Mouse (Mus musculus) CH12.LX (cell line): ENCODE results near the gene Mfsd5. TPM values are rescaled to one million over a fixed set of nuclear protein-coding genes. Genes with fewer than 3 reads are reported as not detected.

Experiments
- DNase-seq: peaks from one replicate; pipeline ENCODE4 v3.0.0-alpha.2; 2013; ENCODE audit errors: extremely low read depth
- H3K27ac ChIP-seq: 2 replicates; pipeline ENCODE4 v1.5.1; 2012; ENCODE audit warnings: low read depth, mild to moderate bottlenecking, control low read depth, moderate library complexity; ENCODE audit not compliant: insufficient read depth
- H3K27me3 ChIP-seq: replicated peaks from 2 replicates; pipeline ENCODE3; 2012; ENCODE audit warnings: inconsistent platforms
- H3K36me3 ChIP-seq, 2 experiments: replicated peaks in 1 of 2; 2 replicates each; pipeline versions ENCODE3 to v1.6.1; 2012; ENCODE audit warnings: inconsistent platforms in 1 of 2, low read length in 1 of 2, mild to moderate bottlenecking in 1 of 2, mixed read lengths in 1 of 2, moderate library complexity in 1 of 2; ENCODE audit not compliant: control insufficient read depth in 1 of 2, insufficient read depth in 1 of 2
- H3K4me1 ChIP-seq, 2 experiments: 2 replicates each; pipeline ENCODE4 v1.6.1; 2012; ENCODE audit warnings: inconsistent platforms in 1 of 2, moderate library complexity in 1 of 2; ENCODE audit not compliant: insufficient read depth in 2 of 2, control insufficient read depth in 1 of 2
- H3K4me2 ChIP-seq: 2 replicates; pipeline ENCODE4 v1.6.1; 2012; ENCODE audit warnings: low read depth, mild to moderate bottlenecking, control low read depth; ENCODE audit not compliant: poor library complexity, insufficient read depth, severe bottlenecking
- H3K4me3 ChIP-seq, 3 experiments: fragments of 150-350 bp in 1 of 3; sonication (generic) in 1 of 3; replicated peaks in 1 of 3; 2 replicates each; pipeline versions ENCODE3 to v1.5.1; 2011 to 2012; ENCODE audit warnings: low read depth in 2 of 3, low read length in 2 of 3, mild to moderate bottlenecking in 2 of 3, moderate library complexity in 2 of 3, control low read depth in 1 of 3, improper control_type of control experiment in 1 of 3, inconsistent platforms in 1 of 3, mixed read lengths in 1 of 3; ENCODE audit not compliant: poor library complexity in 1 of 3
- H3K79me2 ChIP-seq: replicated peaks from 2 replicates; pipeline ENCODE4 v1.6.1; 2012; ENCODE audit warnings: mild to moderate bottlenecking, moderate library complexity; ENCODE audit not compliant: control insufficient read depth, poor library complexity, insufficient read depth, severe bottlenecking; ENCODE audit errors: extremely low read depth
- H3K9ac ChIP-seq: 2 replicates; pipeline ENCODE4 v1.6.1; 2012; ENCODE audit warnings: low read depth, mild to moderate bottlenecking, control low read depth, moderate library complexity; ENCODE audit not compliant: insufficient read depth
- H3K9me3 ChIP-seq: replicated peaks from 2 replicates; pipeline ENCODE3; 2012; ENCODE audit warnings: low read length, inconsistent platforms, mixed read lengths
- BHLHE40 ChIP-seq: IDR thresholded peaks from 2 replicates; pipeline ENCODE4 v1.6.1; 2011; ENCODE audit warnings: mild to moderate bottlenecking, low read depth, low read length, improper control_type of control experiment
- CTCF ChIP-seq, 2 experiments: IDR thresholded peaks in 1 of 2; conservative IDR thresholded peaks in 1 of 2; 2 replicates each; pipeline ENCODE4 v1.5.1; 2011 to 2012; ENCODE audit warnings: low read depth in 2 of 2, low read length in 2 of 2, improper control_type of control experiment in 1 of 2, inconsistent platforms in 1 of 2, mild to moderate bottlenecking in 1 of 2, moderate library complexity in 1 of 2
- E2F4 ChIP-seq: IDR thresholded peaks from 2 replicates; pipeline ENCODE4 v1.6.1; 2011; ENCODE audit warnings: low read depth, low read length, improper control_type of control experiment; ENCODE audit not compliant: insufficient replicate concordance
- ELF1 ChIP-seq: IDR thresholded peaks from 2 replicates; pipeline ENCODE4 v1.6.1; 2014; ENCODE audit warnings: low read depth, mild to moderate bottlenecking, inconsistent platforms, low read length, improper control_type of control experiment
- EP300 ChIP-seq: IDR thresholded peaks from 2 replicates; pipeline ENCODE4 v1.6.1; 2011; ENCODE audit warnings: low read length, improper control_type of control experiment
- GABPA ChIP-seq: IDR thresholded peaks from 2 replicates; pipeline ENCODE4 v1.6.1; 2012; ENCODE audit warnings: low read depth, low read length, improper control_type of control experiment, inconsistent platforms; ENCODE audit not compliant: insufficient replicate concordance
- JUN ChIP-seq: IDR thresholded peaks from 2 replicates; pipeline ENCODE4 v1.6.1; 2011; ENCODE audit warnings: low read depth, mild to moderate bottlenecking, low read length, improper control_type of control experiment, moderate library complexity; ENCODE audit not compliant: insufficient read depth
- JUND ChIP-seq: conservative IDR thresholded peaks from 2 replicates; pipeline ENCODE4 v1.6.1; 2011; ENCODE audit warnings: low read depth, low read length, improper control_type of control experiment
- MAFK ChIP-seq: IDR thresholded peaks from 2 replicates; pipeline ENCODE4 v1.6.1; 2011; ENCODE audit warnings: low read length, improper control_type of control experiment; ENCODE audit not compliant: insufficient replicate concordance
- MAX ChIP-seq: IDR thresholded peaks from 2 replicates; pipeline ENCODE4 v1.6.1; 2011; ENCODE audit warnings: low read length, improper control_type of control experiment
- NELFE ChIP-seq: IDR thresholded peaks from 2 replicates; pipeline ENCODE4 v1.6.1; 2011; ENCODE audit warnings: low read depth, low read length, improper control_type of control experiment
- NRF1 ChIP-seq: IDR thresholded peaks from 2 replicates; pipeline ENCODE4 v1.6.1; 2014; ENCODE audit warnings: low read depth, mild to moderate bottlenecking, inconsistent platforms, low read length, improper control_type of control experiment, moderate library complexity
- PAX5 ChIP-seq: IDR thresholded peaks from 2 replicates; pipeline ENCODE4 v1.6.1; 2012; ENCODE audit warnings: low read length, inconsistent platforms, mixed read lengths
- POLR2A ChIP-seq: IDR thresholded peaks from 2 replicates; pipeline ENCODE4 v1.6.1; 2011; ENCODE audit warnings: low read depth, mild to moderate bottlenecking, improper control_type of control experiment, low read length
- RAD21 ChIP-seq: IDR thresholded peaks from 2 replicates; pipeline ENCODE4 v1.6.1; 2011; ENCODE audit warnings: low read depth, mild to moderate bottlenecking, low read length, improper control_type of control experiment, moderate library complexity
- RCOR1 ChIP-seq: conservative IDR thresholded peaks from 2 replicates; pipeline ENCODE4 v1.6.1; 2012; ENCODE audit warnings: low read depth, mild to moderate bottlenecking, inconsistent platforms, low read length, improper control_type of control experiment
- SIN3A ChIP-seq: IDR thresholded peaks from 2 replicates; pipeline ENCODE4 v1.6.1; 2012; ENCODE audit warnings: low read length, improper control_type of control experiment, inconsistent platforms
- SMC3 ChIP-seq: IDR thresholded peaks from 2 replicates; pipeline ENCODE4 v1.6.1; 2011; ENCODE audit warnings: low read depth, low read length, improper control_type of control experiment
- TBP ChIP-seq: conservative IDR thresholded peaks from 2 replicates; pipeline ENCODE4 v1.6.1; 2011; ENCODE audit warnings: low read depth, low read length, improper control_type of control experiment
- USF1 ChIP-seq: IDR thresholded peaks from 2 replicates; pipeline ENCODE4 v1.6.1; 2014; ENCODE audit warnings: low read depth, mild to moderate bottlenecking, inconsistent platforms, low read length, improper control_type of control experiment
- USF2 ChIP-seq: conservative IDR thresholded peaks from 2 replicates; pipeline ENCODE4 v1.6.1; 2011; ENCODE audit warnings: low read depth, low read length, improper control_type of control experiment
- ZC3H11A ChIP-seq: IDR thresholded peaks from 2 replicates; pipeline ENCODE4 v1.6.1; 2012; ENCODE audit warnings: low read depth, mild to moderate bottlenecking, inconsistent platforms, low read length, improper control_type of control experiment
- ZKSCAN1 ChIP-seq: IDR thresholded peaks from 2 replicates; pipeline ENCODE4 v1.6.1; 2012; ENCODE audit warnings: low read depth, inconsistent platforms, low read length, improper control_type of control experiment, borderline replicate concordance
- ZMIZ1 ChIP-seq: IDR thresholded peaks from 2 replicates; pipeline ENCODE4 v1.6.1; 2012; ENCODE audit warnings: low read depth, mild to moderate bottlenecking, inconsistent platforms, low read length, improper control_type of control experiment
- ZNF384 ChIP-seq: IDR thresholded peaks from 2 replicates; pipeline ENCODE4 v1.6.1; 2012; ENCODE audit warnings: low read depth, low read length, improper control_type of control experiment, inconsistent platforms
- dilution Hi-C: fragments of 300-500 bp; cut with MboI; formaldehyde crosslinking; loops from 2 replicates; pipeline ENCODE4 v1.14.3; 2020; ENCODE audit warnings: low sequenced_read_pairs; ENCODE audit not compliant: extremely low pct_unique_long_range_greater_than_20kb, extremely low pct_ligation_motif_present
- in situ Hi-C: fragments of 300-500 bp; cut with MboI; formaldehyde crosslinking; loops from 3 replicates; pipeline ENCODE4 v1.14.3; 2019; ENCODE audit warnings: low sequenced_read_pairs, low pct_ligation_motif_present, low pct_unique_long_range_greater_than_20kb, mixed read lengths
- polyA plus RNA-seq: library from polyadenylated mRNA; unstranded; fragments of >175 nt; gene quantifications from 2 replicates; pipeline ENCODE4 v1.2.1, GENCODE M21; 2012; ENCODE audit warnings: low read depth; ENCODE audit not compliant: insufficient read length
- total RNA-seq, 2 experiments: library from RNA; depleted of rRNA; stranded (reverse); fragments of 300-350 nt in 1 of 2; fragments of >200 nt in 1 of 2; gene quantifications; 2 replicates each; pipeline ENCODE4 v1.2.3; 2012 to 2014

Gene Mfsd5
- total and polyA plus RNA-seq, 3 experiments: 31.1 to 90.6 (median 51.8) TPM

- in situ Hi-C loops (loop anchor here (5.0 kb wide), 1 partner anchor 35 kb away; no protein-coding TSS in a partner anchor), dilution Hi-C loops (no loop called here)
- Histone ChIP-seq H3K4me2 (no peak overlapping the region), H3K4me1 (peaks cover 12 to 19% of the 10 kb centered on the region in 2 experiments), H3K36me3 (peaks cover 21 to 32% of the 10 kb centered on the region in 2 experiments), H3K79me2 (peaks cover 13% of the 10 kb centered on the region; the same call in 1 of the 2 replicates), H3K27me3 (no peaks in the 10 kb centered on the region), H3K9ac (no peak overlapping the region), H3K9me3 (no peaks in the 10 kb centered on the region), H3K27ac (no peak overlapping the region), H3K4me3 (no peak overlapping the region)
- no peak for DNase-seq
- TF ChIP-seq ZC3H11A (no peak), ZMIZ1 (no peak), EP300 (no peak), E2F4 (no peak)
These were observed 3.4 kb downstream of the Mfsd5 start for GRCm38 (mm10) chr15:102282463-102283292.

DNA sequence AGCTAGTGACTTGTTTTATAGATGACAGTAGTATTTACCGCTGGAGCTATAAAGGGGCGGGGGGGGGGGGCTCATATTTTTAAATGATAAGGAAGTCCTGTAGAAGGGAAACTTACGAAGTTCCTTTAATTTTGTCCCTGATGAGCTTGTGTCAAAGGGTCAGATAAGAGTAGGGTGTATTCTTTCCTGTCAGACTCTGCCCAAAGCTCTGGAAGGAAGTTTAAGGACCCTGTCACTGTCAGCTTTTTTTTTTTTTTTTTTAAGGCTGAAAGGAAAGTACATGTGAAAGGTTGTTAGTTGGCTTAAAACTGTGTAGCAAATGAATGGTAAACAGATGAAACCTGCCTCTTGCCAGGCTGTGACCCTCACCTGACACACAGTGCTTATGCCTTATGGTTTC is 4.4 kb downstream of the Mfsd5 start:
- no peak overlapping the region for H3K4me2 ChIP-seq
- H3K9me3 ChIP-seq: no peaks in the 10 kb centered on the region
- dilution Hi-C loops: no loop called here
- H3K4me1 ChIP-seq: peaks cover 12 to 19% of the 10 kb centered on the region in 2 experiments
- DNase-seq: no peak
- in situ Hi-C loops: loop anchor here (5.0 kb wide), 1 partner anchor 34 kb away; no protein-coding TSS in a partner anchor
- H3K79me2 ChIP-seq: peaks cover 13% of the 10 kb centered on the region; the same call in 1 of the 2 replicates
- H3K36me3 ChIP-seq: peaks cover 21 to 32% of the 10 kb centered on the region in 2 experiments
- H3K9ac ChIP-seq: no peak overlapping the region
- no peak overlapping the region for H3K27ac ChIP-seq
- no peaks in the 10 kb centered on the region for H3K27me3 ChIP-seq
- no peak overlapping the region for H3K4me3 ChIP-seq
- TF ChIP-seq USF1 (no peak), USF2 (no peak), NRF1 (no peak), TBP (no peak)
- TF ChIP-seq, all 38 proteins: peak for 0

- H3K27me3 ChIP-seq: no peaks in the 10 kb centered on the region
- no peaks in the 10 kb centered on the region for H3K4me1 ChIP-seq
- H3K79me2 ChIP-seq: no peaks in the 10 kb centered on the region
- H3K9me3 ChIP-seq: no peaks in the 10 kb centered on the region
- no peak overlapping the region for H3K9ac ChIP-seq
- H3K36me3 ChIP-seq: peaks cover 3 to 11% of the 10 kb centered on the region in 2 experiments
- DNase-seq: peak; percentile 76
- in situ Hi-C loops: loop anchor here (5.0 kb wide), 1 partner anchor 50 kb away; no protein-coding TSS in a partner anchor
- no peak overlapping the region for H3K4me3 ChIP-seq
- dilution Hi-C loops: no loop called here
- no peak overlapping the region for H3K27ac ChIP-seq
- H3K4me2 ChIP-seq: no peak overlapping the region
- TF ChIP-seq E2F4 (no peak), CTCF (conservative IDR thresholded peaks at IDR 0.05 in 1 of 2, IDR thresholded peaks at IDR 0.05 in 1 of 2; ENCODE audit: low read depth in 2 of 2, low read length in 2 of 2) (peak; percentile 29 to 86; a peak in 2 of 4 replicates), MAX (no peak), JUN (no peak), BHLHE40 (no peak), JUND (no peak), NRF1 (no peak), RCOR1 (no peak), RAD21 (peak; percentile 89), ZKSCAN1 (no peak), MAFK (no peak), SMC3 (peak; percentile 71), POLR2A (no peak), SIN3A (no peak), NELFE (no peak), PAX5 (no peak), ELF1 (no peak), ZNF384 (peak; percentile 80), GABPA (no peak)
These were observed 8.1 kb downstream of the Mfsd5 start for GRCm38 (mm10) chr15:102287395-102287794.
